Mouse (Mus musculus) olfactory bulb, adult 2 months (tissue): ENCODE data around the gene Unk. TPM values are rescaled to one million over a fixed set of nuclear protein-coding genes. Genes with fewer than 3 reads are reported as not detected.

ENCODE experiments used
- H3K27ac ChIP-seq: fragments of 200-500 bp; 2 replicates; pipeline ENCODE4 v1.5.1; 2012; ENCODE audit warnings: low read depth, low read length; ENCODE audit not compliant: insufficient read depth
- H3K4me1 ChIP-seq: fragments of 200-500 bp; 2 replicates; pipeline ENCODE4 v1.6.1; 2012; ENCODE audit warnings: low read length; ENCODE audit not compliant: control insufficient read depth, insufficient read depth
- H3K4me3 ChIP-seq: fragments of 200-500 bp; 2 replicates; pipeline ENCODE4 v1.5.1; 2012; ENCODE audit warnings: mild to moderate bottlenecking, low read depth, low read length, moderate library complexity; ENCODE audit not compliant: insufficient read depth
- CTCF ChIP-seq: fragments of 200-500 bp; IDR thresholded peaks from 2 replicates; pipeline ENCODE4 v1.5.1; 2012; ENCODE audit warnings: low read depth, mild to moderate bottlenecking, low read length, moderate library complexity; ENCODE audit not compliant: insufficient read depth
- POLR2A ChIP-seq: fragments of 200-500 bp; IDR thresholded peaks from 2 replicates; pipeline ENCODE4 v1.6.1; 2012; ENCODE audit warnings: mild to moderate bottlenecking, low read depth, low read length, moderate library complexity; ENCODE audit not compliant: insufficient read depth
- WGBS: fragments of 180-500 bp; shearing (Covaris S2); methylation state at CpG from one replicate; pipeline ENCODE4 v1.1.7; 2018; 5-methylcytosine and 5-hydroxymethylcytosine counted together
- polyA plus RNA-seq: library from polyadenylated mRNA; stranded (reverse); fragments of >200 nt; gene quantifications from 2 replicates; pipeline ENCODE4 v1.2.4, GENCODE M21; 2012; ENCODE audit warnings: low replicate concordance; ENCODE audit not compliant: missing spikeins, insufficient read depth, insufficient read length

Gene Unk
- polyA plus RNA-seq, 1 experiment = not detected

DNA sequence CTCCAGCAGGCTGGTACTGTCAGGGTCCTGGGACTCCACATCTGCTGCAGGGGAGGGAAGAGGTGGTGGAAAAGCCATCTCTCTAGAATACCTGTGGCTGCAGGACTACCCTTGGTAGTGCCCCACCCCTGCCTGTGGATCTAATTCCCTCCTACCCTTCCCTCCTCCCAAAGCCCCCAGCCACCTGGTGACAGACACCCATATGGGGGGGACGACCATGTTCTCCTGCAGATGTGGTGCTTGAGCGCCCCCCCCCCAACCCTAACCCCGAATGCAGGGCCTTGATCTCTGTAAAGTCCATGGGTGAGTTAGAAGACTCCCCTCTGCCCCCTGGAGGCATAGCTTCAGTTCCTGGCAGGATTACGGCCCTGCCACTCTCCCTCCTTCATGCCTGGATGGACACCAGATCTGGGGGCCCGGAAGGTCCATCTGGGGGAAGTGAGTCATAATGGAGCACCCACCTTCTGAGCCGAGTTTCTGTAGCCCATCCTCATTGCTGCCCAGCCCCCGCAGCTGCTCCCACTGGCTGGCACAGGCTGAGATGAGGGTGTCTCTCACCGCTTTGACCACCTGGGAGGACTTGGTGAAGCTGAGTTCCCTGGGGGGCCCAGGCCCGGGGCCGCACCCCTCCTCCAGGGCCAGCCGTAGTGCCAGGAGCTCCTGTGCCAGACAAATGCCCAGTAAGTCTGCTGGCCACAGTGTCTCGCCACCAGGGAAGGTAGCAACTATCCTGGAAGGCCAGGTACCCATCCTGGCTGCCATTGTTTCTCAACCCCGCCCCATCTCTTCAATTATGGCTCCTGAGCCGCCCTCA is 77.0 kb downstream of the Unk start:
- no peak overlapping the region for H3K4me3 ChIP-seq
- no peak for TF ChIP-seq POLR2A
- TF ChIP-seq CTCF = no peak
- H3K4me1 ChIP-seq = peaks cover 44% of the 10 kb centered on the region
- 41% methylated on average over 14 of the region's 14 CpGs for WGBS
- H3K27ac ChIP-seq = no peak overlapping the region

DNA sequence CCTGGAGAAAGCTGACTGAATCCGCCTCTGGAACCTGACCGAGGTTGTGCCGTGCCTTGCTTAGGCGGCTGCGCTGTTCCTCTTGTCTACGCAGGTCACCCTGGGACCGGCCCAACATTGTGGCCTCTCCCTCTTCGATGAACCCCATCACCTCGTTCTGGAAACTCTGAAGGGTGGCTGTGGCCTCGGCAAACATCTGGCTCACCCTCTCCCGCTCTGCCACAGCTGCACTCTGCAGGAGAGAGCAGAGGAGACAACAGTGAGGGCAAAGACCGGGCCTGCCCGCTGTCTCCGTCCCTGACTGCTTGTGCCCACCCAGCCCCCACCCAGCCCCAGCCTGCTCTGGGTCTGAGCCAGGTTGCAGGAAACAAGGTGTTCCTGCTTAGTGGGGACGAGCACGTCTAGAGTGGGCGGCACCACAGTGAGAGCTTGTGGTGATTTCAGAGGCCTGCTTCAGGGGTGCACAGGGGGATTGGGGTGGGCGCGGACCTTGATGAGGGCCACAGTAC is 77.7 kb downstream of the Unk start:
- H3K4me3 ChIP-seq = no peak overlapping the region
- TF ChIP-seq POLR2A (no peak), CTCF (no peak)

DNA sequence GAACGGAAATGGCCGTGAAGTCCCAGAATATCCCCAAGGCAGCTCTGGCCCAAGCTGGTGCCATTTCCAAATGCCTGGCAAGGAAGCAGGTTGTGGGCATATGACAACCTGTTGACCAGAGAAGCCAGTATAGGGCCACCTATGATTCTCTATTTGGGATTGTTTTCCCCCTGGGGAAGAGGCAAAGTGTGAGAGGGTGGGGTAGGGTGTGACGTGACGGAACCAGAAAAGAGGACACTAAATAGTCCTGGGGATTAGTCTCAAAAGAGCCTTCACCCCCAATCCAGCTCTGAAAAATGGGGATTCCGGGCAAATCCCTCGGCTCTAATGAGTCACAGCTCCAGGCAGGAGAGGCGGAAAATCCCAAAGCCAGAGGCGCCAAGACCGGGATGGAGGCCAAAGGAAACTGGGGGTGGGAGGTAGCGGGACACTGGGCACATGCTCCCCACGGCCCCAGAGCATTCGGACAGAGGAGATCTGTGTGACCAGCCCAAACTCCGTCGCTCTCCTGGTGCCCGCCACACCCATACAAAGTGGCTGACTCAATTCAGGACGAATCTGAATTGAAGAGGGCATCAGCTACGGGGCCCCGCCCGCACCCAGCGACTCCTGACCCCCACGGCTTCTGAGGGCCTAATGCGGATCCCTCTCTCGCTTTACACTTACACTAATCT is 78.5 kb downstream of the Unk start:
- H3K4me3 ChIP-seq = peak overlapping the region; percentile 19; the same call in 1 of the 2 replicates
- no peak overlapping the region for H3K27ac ChIP-seq
- peaks cover 41% of the 10 kb centered on the region for H3K4me1 ChIP-seq
- TF ChIP-seq CTCF = no peak
- no peak for TF ChIP-seq POLR2A
- 4% methylated on average over 23 of the region's 23 CpGs for WGBS

More for the DNA sequence above, 77.7 kb downstream of the Unk start:
- WGBS = 42% methylated on average over 19 of the region's 19 CpGs
- H3K4me1 ChIP-seq = peaks cover 44% of the 10 kb centered on the region
- no peak overlapping the region for H3K27ac ChIP-seq

DNA sequence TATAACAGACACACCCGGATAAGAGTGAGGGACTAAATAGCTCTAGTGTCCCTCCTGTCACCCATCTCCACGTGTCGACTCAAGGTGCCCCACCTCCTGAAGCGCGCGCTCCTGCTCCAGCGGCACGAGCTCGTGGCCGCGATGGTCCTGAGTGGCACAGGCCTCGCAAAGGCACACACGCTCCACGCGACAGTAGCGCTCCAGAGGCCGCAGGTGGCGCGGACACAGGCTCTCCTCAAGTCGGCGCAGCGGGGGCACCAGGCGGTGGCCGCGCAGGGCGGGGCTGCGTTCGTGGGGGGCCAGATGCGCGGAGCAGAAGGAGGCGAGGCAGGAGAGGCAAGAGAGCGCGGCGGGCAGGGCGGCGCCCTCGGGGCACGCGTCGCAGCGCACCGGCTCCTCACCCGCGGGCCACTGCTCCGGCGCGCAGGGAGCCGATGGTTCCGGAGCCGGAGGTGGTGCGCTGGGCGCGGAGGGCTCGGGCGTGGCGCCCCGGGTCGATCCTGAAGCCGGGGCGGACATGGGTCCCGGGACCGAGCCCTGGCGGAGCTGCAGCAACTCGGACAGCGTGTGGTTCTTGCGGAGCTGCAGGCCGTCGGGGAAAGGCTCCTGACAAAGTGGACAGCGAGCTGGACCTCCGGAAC is 79.4 kb downstream of the Unk start:
- H3K4me3 ChIP-seq = peak overlapping the region; percentile 43
- WGBS = under 1% methylated on average over 70 of the region's 70 CpGs
- H3K4me1 ChIP-seq = peaks cover 31% of the 10 kb centered on the region
- no peak overlapping the region for H3K27ac ChIP-seq
- TF ChIP-seq CTCF (no peak), POLR2A (no peak)

DNA sequence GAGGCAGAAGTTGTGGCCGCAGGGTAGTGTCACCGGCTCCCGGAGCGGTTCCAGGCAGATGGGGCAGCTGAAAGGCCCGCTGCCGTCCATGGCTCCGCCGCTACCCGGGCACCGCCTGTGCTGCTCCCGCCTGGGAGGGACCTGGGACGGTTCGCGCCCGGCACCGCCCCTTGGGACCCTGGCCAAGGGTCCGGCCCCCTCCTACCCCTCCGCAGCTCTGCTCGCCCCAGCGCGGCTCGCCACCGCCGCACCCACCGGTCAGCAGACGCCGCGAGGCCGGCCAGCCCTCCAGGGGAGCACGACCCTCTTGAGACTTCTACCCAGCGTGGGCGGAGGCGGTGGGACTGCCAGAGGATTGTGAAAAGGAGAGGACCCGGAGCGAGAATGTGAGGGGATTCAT is 80.0 kb downstream of the Unk start:
- H3K4me1 ChIP-seq = peaks cover 31% of the 10 kb centered on the region
- no peak overlapping the region for H3K27ac ChIP-seq
- 1% methylated on average over 34 of the region's 35 CpGs for WGBS
- H3K4me3 ChIP-seq = peak overlapping the region; percentile 43
- TF ChIP-seq CTCF (no peak), POLR2A (no peak)

DNA sequence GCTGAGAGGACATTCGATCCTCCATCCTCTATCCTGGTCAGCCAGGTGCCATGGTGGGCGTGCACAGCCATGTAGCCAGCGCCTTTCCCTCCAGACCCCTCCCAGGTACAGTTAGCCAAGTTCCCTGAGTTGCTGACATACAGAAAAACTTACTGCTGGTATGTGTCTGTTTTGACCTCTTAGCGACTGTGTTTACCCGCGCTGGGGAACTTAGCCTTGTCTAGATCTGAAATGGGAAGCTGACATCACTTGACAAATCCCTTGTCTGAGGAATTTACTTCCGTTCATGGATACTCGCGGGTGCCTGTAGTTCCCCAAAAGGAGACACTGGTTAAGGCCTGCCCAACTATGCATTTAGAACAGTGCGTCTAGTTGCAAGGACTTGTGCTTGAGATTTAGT is 80.4 kb downstream of the Unk start:
- TF ChIP-seq CTCF (no peak), POLR2A (no peak)
- Histone ChIP-seq H3K4me3 (peak overlapping the region; percentile 15; the same call in 1 of the 2 replicates), H3K4me1 (peaks cover 31% of the 10 kb centered on the region), H3K27ac (no peak overlapping the region)
- 42% methylated on average over 10 of the region's 10 CpGs for WGBS

Other genes with a start within 250 kb of the Unk start
- not detected in 2 replicates for gene Caskin2, start 216.7 kb upstream of the Unk start, polyA plus RNA-seq
- gene Tsen54, start 215.6 kb upstream of the Unk start, polyA plus RNA-seq = not detected in 2 replicates
- not detected in 2 replicates for gene Llgl2, start 206.3 kb upstream of the Unk start, polyA plus RNA-seq
- not detected in 2 replicates for gene Myo15b, start 171.9 kb upstream of the Unk start, polyA plus RNA-seq
- gene Smim5, start 130.4 kb upstream of the Unk start, polyA plus RNA-seq = not detected in 2 replicates
- gene Smim6, start 118.3 kb upstream of the Unk start, polyA plus RNA-seq = not detected in 2 replicates
- gene Sap30bp, start 97.0 kb upstream of the Unk start, polyA plus RNA-seq = not detected in 2 replicates
- gene Recql5, start 96.8 kb upstream of the Unk start, polyA plus RNA-seq = not detected in 2 replicates
- gene Itgb4, start 55.6 kb upstream of the Unk start, polyA plus RNA-seq = not detected in 2 replicates
- not detected in 2 replicates for gene Galk1, start 17.6 kb upstream of the Unk start, polyA plus RNA-seq
- gene H3f3b, start 2.4 kb upstream of the Unk start, polyA plus RNA-seq = 341 and 464 TPM in 2 replicates
- gene Unc13d, start 47.6 kb downstream of the Unk start, polyA plus RNA-seq = not detected in 2 replicates
- 339 TPM in 1 of 2 replicates, not detected in the other for gene Wbp2, start 56.7 kb downstream of the Unk start, polyA plus RNA-seq
- not detected in 2 replicates for gene Trim47, start 96.9 kb downstream of the Unk start, polyA plus RNA-seq
- gene Trim65, start 100.8 kb downstream of the Unk start, polyA plus RNA-seq = not detected in 2 replicates
- not detected in 2 replicates for gene Mrpl38, start 108.5 kb downstream of the Unk start, polyA plus RNA-seq
- 87.6 TPM in 1 of 2 replicates, not detected in the other for gene Fbf1, start 137.8 kb downstream of the Unk start, polyA plus RNA-seq
- gene Ten1, start 168.5 kb downstream of the Unk start, polyA plus RNA-seq = not detected in 2 replicates
- gene Acox1, start 168.7 kb downstream of the Unk start, polyA plus RNA-seq = not detected in 2 replicates
- gene Evpl, start 207.8 kb downstream of the Unk start, polyA plus RNA-seq = not detected in 2 replicates
- gene Srp68, start 243.9 kb downstream of the Unk start, polyA plus RNA-seq = not detected in 2 replicates